Mouse (Mus musculus) cerebral cortex, adult 2 months (tissue): ENCODE data around the gene Gpr141.

Experiments used
- WGBS: fragments of 180-500 bp; shearing (Covaris S2); methylation state at CpG from one replicate; pipeline ENCODE4 v1.1.7; 2018; 5-methylcytosine and 5-hydroxymethylcytosine counted together

The Gpr141 gene

DNA sequence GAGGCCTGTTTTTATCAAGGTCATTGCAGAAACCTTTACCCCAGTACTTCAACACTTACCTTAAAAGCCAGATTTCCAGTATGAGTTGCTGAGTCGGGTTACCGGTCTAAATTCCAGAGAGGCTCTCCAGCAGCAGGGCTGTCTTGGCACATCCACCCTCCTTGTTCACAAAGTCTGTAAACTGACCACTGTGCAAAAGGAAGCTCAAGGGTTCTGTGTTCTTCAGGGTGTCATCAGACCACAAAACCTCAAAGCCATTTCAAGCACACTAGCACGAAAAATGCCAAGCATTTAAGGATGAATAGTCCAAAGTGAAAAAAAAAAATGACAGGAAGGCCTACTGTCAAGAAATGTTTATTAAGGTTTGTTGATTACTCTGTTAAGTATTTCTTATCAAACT is at the start of gene Gpr141:
Gene Gpr141, minus strand, starts transcription at position 187 of the 400 bp plus-strand sequence.
- 69% methylated on average over 3 of the region's 3 CpGs for WGBS

DNA sequence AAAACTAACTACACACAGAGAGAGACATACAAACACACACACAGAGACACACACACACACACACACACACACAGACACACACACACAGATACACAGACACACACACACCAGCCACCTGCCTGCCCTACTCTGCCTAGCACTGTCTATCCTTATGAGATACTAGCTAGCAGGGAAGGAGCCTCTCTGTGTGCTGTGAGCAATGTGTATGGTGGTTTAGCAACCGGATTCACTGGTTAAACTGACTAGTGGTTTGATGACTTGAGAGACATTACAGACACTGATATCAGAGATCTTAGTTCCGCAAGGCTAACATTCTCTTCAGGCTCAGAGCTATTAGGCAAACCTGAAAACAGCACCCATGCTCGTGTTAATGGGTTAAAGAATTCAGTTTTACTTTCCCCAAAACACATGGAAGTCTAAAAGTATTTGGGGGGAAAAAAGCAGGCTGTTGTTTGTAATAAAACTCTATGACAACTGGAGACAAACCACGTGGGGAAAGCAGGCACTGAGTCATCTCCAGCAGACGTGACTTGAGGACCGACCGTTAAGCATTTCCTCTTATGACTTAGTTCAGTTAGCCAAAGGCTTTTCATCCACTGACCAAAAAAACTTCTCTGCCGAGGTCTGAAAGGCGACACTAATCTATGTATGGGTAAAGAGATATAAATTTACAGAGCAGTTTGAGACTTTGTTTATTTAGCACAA is 30.7 kb upstream of the Gpr141 start:
- WGBS: 76% methylated on average over 9 of the region's 9 CpGs

DNA sequence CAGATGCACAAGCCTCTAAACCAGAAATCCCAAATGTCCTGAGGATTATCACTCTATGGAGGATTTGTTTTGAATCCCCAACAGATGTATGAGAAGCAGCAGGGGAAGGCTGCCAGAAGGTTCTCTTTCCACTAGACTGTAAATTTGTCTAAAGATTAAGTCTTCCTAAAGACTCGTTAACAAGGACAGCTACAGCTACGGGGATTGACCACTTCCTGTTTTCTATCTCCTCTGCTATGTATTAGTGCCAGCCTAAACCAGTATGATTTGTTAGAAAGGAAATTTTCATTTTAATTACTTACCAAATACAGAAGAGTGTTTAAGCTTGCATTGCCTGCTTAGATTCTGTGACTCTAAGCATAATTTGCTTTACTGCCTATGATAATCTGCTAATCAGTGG is 30.0 kb upstream of the Gpr141 start:
- 43% methylated on average over 2 of the region's 2 CpGs for WGBS

DNA sequence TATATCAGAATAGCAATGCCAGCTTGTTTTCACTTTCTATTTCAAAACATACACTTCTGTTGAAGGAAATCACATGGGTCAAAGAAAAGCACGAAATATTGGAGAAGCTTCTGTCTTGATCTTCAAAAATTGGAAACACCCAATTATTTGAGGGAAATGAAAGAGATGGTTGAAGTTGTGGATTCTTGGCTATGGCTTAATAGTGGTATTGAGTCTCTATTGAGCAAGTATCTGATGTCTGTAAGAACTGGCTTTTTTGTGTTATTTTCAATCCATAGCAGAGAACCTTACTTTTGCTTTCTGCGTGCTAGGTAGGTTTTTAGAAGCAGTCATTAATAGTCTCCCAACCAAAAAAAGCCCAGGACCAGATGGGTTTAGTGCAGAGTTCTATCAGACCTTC is 19.4 kb upstream of the Gpr141 start:
- 87% methylated on average over 2 of the region's 2 CpGs for WGBS

DNA sequence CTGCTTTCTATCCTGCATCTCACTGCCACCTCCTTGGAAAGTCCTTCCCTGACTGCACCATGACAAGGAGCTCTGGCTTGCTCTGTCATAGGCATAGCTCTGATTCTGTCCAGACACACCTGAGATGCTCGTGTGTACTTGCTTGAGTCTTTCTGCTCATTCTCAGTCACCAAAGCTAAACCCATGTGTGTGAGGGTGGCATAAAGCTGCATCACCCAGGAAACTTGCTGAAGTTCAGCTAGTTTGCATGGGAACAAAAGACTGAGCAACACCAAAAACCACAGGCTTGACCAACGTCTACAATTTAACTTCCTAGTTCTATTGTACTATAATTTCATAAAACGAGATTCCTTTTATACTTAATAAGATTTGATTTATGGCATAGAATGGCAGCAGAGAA is 18.6 kb upstream of the Gpr141 start:
- WGBS: 71% methylated on average over 3 of the region's 3 CpGs

DNA sequence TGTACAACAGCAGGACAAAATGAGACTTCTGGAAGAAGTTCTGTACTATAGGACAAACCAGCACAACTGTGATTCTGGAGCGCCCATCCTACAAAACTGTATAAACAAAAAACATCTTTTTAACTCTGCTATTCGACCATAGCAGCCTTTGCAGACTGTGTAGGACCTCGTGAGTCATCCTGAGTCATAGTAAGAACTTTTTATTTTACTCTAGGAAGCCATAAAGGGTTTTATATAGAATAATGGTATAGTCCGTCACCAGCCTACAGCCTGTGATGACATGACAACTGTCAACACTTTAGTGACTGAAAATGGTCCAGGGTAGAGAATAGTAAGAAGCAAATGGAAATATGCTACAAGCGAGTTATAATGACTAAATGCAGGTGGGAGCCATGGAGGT is 17.6 kb upstream of the Gpr141 start:
- 48% methylated on average over 5 of the region's 5 CpGs for WGBS

DNA sequence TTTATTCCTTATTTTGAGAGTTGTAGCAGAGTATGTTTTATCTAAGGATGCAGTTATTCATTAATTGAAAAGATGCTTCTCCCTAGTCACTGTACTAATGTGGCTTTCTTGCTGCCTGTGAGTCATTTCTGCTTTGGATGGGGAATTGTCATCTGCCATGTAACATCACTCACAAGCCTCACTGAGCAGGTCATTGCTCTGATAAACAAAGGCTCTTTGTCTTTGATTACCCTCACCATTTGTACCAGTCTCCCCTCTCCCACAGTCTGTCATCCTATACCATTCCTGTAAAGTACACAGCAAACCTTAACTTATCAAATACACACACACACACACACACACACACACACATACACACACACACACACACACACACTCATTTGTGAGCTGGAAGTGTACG is 16.1 kb upstream of the Gpr141 start:
- WGBS: 83% methylated on average over 1 of the region's 1 CpGs

DNA sequence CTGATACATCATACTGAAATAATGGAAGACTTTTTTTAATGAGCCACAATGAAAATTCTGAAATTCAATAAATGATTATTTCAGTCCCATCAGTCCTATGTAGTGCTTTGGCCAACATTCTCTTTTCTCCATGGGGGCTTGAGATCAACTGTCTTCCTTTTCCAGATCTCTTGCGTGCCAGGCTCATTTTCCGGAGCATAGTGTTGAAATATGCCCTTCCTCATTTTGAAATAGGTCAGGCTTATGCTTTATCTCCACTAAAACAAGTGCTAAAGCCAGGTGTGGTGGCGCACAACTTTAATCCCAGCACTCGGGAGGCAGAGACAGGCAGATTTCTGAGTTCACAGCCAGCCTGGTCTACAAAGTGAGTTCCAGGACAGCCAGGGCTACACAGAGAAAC is 6.5 kb upstream of the Gpr141 start:
- 93% methylated on average over 4 of the region's 4 CpGs for WGBS

DNA sequence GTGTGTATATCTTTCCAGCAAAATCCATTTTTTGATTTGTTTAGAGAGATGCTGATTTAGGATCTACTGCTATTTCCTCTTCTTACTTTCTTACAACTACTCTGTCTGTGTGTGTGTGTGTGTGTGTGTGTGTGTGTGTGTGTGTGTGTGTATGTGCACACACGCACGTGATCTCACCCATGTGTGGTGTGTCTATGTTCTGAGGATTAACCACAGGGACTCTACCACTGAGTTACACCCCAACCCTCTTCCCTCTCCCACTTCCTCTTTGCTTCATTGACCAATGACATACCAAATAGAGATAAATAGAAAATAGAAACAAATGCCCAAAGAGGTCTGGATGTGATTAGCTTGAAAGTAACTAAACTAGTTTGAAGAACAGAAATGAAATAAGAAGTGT is 4.0 kb upstream of the Gpr141 start:
- WGBS: 89% methylated on average over 2 of the region's 2 CpGs

DNA sequence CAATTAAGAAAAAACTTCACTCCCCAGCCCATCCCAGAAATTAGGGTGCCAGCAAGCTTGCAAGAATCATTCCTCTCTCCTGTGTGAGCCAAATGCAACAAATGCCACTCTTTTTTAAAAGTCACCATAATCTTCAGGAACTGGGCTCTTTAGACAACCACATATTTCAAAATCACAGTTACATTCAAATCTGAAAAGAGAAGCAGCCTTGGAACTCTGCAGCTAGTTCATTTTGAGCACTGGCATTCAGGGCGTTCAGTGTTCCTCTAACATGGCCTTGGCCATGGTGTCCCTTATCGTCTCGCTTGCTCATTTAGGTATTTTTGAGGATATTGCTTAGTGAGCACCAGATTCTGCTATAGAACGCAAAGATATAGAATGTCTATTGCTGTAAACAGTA is 4.1 kb downstream of the Gpr141 start:
- WGBS: 93% methylated on average over 4 of the region's 4 CpGs

DNA sequence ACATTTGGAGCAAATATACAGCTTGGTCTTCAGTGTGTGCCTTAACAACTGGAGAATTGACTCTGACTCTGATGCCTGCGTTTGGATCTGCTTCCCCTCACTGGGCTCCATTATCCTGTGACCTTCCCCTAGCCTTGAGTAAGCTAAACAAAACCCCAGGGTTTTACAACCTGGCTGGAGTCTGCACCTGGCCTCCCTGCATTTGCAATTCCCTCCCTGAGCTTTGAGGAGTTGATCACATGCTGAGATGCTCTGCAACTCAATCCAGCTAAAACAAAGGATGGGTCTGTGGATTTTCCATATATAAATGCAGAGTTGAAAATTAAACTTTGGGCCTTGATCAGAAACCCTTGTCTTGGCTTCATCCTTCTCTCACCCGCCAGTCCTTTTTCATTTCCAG is 4.8 kb downstream of the Gpr141 start:
- 68% methylated on average over 2 of the region's 2 CpGs for WGBS

DNA sequence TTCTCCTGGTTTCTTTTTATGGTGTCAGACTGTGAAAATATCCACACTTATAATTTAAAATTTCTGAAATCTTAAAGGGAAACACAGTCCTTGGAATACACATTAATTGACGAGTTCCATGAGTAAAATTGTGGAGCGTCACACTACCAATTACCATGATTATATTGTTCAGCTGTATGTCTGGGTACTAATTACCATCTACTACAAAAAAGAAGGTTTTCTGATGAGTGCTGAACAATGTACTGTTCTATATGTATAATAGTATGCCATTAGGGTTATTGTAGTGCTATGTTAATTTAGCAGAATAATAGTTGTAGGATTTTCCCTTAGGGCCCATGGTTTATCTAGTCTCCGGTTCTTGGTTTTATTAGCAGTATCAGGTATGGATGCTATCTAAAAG is 29.1 kb downstream of the Gpr141 start:
- WGBS: 80% methylated on average over 3 of the region's 3 CpGs

DNA sequence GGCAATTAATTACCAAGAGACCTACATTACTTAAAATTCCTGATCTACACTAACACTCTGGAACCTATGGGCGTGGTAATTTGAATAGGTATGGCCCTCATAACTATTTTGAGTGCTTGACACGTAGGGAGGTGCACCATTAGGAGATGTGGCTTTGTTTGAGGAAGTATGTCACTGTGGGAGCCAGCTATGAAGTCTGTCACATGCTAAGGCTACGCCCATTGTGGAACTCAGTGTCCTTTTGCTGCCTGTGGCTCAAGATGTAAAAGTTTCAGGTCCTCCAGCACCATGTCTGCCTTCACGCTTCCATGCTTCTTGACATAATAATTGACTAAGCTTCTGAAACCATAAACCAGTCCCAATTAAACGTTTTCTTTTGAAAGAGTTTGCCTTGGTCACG is 29.6 kb downstream of the Gpr141 start:
- WGBS: 64% methylated on average over 6 of the region's 6 CpGs

DNA sequence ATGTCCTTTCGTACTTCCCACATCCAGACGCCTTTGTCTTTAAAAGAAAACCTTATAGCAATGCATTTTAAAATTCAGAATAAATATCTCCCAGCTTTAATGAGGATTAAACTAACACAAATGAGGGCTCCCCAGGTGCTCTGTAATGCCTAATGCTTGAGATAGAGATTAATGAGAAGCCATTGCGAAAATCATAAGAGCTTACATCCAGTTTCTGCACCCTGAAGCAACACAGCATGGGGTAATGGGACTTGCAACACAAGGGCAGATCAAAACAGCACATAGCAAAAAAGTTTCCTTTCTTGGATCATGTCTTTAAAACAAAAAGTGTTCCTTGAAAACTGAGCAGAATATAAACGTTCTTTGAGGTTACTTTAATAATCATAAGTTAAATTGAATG is 30.3 kb downstream of the Gpr141 start:
- 71% methylated on average over 4 of the region's 4 CpGs for WGBS

DNA sequence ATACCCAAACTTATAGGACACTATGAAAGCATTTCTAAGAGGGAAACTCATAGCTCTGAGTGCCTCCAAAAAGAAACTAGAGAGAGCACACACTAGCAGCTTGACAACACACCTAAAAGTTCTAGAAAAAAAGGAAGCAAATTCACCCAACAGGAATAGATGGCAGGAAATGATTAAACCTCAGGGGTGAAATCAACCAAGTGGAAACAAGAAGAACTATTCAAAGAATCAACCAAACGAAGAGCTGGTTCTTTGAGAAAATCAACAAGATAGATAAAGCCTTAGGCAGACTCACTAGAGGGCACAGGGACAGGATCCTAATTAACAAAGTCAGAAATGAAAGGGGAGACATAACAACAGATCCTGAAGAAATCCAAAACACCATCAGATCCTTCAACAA is 36.1 kb downstream of the Gpr141 start:
- 44% methylated on average over 1 of the region's 1 CpGs for WGBS

DNA sequence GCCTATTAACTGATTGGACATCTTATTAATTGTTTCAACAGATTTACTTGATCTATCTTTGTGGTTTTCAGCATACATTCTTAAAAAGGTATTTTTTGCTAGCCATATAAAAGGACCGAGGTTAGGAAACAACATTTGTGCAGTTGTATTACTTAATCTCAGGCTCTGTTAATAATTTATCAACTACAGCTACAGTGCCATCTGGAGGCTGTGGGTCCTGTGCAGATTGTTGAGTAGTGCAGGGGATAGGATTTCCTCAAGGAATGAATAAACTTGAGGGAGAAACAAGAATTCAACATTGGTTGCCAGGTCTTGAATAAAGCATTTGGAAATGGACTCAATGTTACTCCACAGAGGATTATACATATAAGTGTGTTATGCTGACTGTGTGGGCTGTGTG is 53.9 kb downstream of the Gpr141 start:
- WGBS: 90% methylated on average over 1 of the region's 1 CpGs

DNA sequence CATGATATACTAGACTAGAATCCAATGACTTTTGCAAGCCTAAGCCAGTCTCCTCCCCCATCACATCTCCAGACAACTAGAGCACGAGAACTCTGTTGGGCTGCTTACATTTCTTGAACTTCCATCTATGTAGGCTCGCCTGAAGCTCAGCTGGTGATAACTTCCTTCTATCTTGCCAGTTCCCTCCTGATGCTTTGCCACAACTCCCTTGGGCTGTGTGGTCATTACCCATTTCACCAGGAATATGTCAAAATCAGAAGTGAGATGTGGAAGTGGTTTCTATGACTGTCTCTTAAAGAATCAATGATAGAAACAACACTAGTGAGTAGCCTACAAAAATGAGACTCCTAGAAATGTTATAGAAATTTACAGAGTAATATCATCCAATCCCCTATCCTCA is 56.9 kb downstream of the Gpr141 start:
- WGBS: 88% methylated on average over 2 of the region's 2 CpGs

DNA sequence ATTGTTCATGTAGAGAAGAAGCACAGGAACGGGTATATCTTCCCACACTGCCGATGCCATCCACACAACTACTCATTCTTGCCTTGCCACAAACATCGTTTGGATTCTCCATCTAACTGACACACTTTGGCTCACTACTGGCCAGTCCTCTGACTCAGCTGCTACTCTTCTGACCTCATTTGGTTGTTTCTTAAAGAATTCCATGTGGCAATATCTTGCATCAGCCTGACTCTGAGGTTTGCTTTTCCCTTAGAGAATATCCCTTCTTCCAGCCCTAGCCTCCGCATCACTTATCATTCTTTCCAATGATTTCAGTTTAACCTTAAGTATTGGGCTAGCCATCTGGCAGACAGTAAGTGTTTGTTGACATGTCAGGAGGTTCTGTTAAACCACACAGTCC is 59.8 kb downstream of the Gpr141 start:
- WGBS: 88% methylated on average over 4 of the region's 4 CpGs

DNA sequence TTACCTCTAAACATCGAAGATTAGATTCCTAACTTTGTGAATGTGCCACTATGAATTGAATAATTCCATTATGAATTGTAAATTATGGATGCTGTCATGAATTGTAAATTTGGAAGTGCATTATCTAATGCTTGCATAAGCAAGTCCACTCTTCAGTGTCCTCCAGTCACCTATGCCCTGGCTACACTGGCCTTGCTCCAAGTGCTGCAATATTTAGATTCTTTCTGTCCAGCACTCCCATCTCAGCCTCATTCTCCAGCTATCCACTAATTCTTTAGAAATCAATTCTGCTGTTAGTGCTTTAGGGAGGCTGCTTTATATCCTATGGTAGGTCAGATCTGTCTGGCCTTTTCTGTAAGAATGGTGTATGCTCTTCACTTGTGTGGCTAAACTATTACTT is 60.8 kb downstream of the Gpr141 start:
- 92% methylated on average over 1 of the region's 1 CpGs for WGBS

DNA sequence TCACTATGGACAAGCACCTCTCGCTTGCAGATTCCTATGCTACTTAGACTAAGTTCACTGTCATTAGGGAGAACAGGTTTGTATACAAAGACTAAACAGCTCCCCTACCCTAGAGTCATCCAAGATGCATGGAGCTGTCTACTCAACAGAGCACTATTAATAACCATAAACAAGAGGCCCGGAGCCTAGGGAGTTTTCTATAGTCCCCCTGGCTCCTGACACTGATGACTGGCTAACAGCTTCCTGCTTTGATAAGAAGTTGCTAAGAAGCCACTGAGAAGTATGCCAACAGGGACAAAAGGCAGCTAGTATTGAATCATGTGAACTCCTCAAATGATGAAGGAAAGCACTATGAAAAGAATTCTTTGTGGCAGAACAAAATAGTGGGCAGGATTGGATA is 78.3 kb downstream of the Gpr141 start:
- 51% methylated on average over 2 of the region's 2 CpGs for WGBS

DNA sequence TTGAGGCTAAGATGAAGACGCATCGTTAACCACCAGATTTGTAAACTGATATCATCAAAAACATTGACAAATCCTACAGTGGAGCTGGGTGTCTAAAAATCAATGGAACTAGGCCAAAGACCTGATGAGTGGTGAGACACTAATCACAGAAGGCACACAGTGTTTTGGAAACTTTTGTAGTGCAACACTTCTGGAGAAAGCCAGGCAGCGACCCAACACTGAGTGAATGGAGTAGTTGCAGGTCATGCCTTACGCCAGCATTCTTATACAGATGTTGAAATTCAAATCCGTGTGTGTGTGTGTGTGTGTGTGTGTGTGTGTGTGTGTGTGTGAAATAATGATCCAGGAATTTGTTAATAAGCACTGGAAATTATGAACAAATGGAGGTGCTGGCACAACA is 79.5 kb downstream of the Gpr141 start:
- 82% methylated on average over 5 of the region's 5 CpGs for WGBS

DNA sequence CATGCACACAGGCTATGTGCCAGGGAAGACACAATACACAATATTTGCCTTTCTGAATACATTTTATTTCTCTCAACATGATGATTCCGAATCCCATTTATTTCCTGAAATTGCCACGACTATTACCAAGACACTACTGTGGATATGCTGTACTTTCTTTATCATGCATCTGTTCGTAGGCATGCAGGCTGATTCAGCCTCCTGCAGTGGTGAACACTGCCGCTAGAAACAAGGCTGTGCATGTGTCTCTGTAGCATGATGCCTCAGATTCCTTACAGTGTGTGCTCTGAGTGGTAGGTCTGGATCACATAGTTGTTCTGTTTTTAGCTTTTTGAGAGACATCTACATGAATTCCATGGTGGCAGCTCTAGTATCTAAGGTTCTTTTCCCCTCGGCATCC is 89.5 kb downstream of the Gpr141 start:
- WGBS: 46% methylated on average over 5 of the region's 5 CpGs

DNA sequence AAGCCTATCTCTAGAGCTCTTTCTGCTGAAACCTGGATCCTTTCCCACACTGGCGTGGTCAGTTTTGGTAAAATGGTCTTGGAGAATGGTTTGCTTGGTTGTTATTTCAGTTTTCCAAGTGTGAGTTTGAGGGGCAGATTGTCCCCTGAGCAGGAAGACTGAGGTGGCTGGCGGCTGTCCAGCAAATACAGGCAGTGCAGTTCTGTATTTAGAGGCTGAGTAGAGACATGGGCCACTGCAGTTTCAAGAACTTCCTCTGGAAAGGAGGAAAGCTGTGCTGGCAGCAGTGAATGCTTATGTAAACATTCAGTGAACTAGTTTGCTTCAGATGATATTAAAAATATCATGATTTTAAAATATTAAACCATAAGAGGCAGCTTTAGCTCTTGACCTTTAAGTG is 93.2 kb downstream of the Gpr141 start:
- 74% methylated on average over 2 of the region's 2 CpGs for WGBS

DNA sequence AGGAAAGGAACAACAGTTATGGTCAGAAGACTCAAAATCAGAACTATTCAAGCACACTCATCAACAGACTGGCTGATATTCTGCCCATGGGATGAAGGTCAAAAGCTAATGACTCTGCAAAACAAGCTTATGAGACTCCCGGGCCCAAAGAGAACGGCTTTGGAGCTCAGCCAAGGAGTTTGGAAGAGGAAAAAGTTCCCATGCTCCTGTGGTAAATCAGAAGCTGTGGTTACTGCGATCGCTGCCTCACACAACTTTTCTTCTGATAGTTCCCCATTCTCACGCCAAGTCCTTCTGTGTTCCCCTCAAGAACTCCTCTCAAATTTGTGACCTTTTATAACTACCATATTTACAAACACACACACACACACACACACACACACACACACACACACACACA is 105.1 kb downstream of the Gpr141 start:
- 46% methylated on average over 5 of the region's 5 CpGs for WGBS
